Mouse (Mus musculus): Measurements from ENCODE around the gene Gm9733. TPM values are rescaled to one million over a fixed set of nuclear protein-coding genes. Genes with fewer than 3 reads are reported as not detected.

Gm9733 gene
- polyA plus RNA-seq, 1 experiment from 2014 or later: not detected

DNA sequence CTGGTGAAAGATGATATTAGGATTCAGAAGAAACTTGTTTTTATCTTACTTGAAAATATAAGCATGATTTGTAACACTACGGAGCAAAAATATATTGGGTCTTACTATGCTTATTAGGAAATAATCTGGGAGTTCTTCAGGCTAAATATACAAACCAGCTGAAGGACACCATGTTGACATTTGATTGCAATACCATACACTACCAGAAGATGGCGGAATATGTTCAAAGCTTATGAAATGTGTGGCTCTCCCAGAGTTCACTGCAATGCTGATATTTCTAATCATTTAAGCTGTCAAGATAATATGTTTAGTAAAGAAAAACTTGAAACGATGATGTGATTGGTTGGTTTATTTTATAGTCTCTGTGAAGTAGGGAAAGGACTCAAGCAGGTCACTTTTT lies 67.7 kb downstream of the Gm9733 start:
- Histone ChIP-seq H3K4me3 (ENCODE audit: low read length) (no peak overlapping the region), H3K27me3 (ENCODE audit: insufficient read depth, low read length) (no peaks in the 10 kb centered on the region), H3K4me2 (replicated peaks; ENCODE audit: low read depth, low read length) (no peak overlapping the region), H3K4me1 (ENCODE audit: insufficient read depth, low read length) (no peaks in the 10 kb centered on the region), H3K9me3 (ENCODE audit: low read length) (no peaks in the 10 kb centered on the region; the same call in 1 of the 2 replicates), H3K9ac (replicated peaks; ENCODE audit: low read length) (no peak overlapping the region), H3K27ac (ENCODE audit: low read length) (no peak overlapping the region), H3K36me3 (ENCODE audit: insufficient read depth, low read length) (no peaks in the 10 kb centered on the region)
- no peak for ATAC-seq (ENCODE audit: low FRiP score, low TSS enrichment)
- 10% methylated on average over 3 of the region's 3 CpGs for WGBS

DNA sequence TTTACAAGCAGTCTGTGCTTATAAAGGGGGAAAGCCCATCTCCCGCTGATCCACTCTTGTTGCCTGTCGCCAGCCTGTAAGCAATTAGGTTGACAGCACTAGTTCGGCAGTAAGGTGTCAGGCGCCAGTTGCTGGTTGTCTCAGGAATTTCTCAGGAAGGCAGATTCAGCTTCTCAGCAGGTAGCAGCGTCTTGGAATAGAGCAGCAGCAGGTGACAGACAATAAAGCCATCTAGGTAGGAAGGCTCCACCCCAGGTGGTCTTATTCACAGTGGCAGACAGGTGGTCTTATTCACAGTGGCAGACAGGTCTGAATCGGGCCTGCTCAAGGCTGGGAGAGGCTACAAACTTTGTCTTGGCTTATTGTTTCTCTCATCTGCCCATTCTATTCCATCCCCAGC lies 76.4 kb downstream of the Gm9733 start:
- 73% methylated on average over 6 of the region's 6 CpGs for WGBS
- no peaks in the 10 kb centered on the region for H3K4me1 ChIP-seq (ENCODE audit: insufficient read depth, low read length)
- ATAC-seq (ENCODE audit: low FRiP score, low TSS enrichment): no peak

More for the DNA sequence above, 76.4 kb downstream of the Gm9733 start:
- Histone ChIP-seq H3K9ac (replicated peaks; ENCODE audit: low read length) (no peak overlapping the region), H3K4me2 (replicated peaks; ENCODE audit: low read depth, low read length) (no peak overlapping the region), H3K27ac (ENCODE audit: low read length) (no peak overlapping the region), H3K9me3 (ENCODE audit: low read length) (no peaks in the 10 kb centered on the region), H3K36me3 (ENCODE audit: insufficient read depth, low read length) (no peaks in the 10 kb centered on the region), H3K4me3 (ENCODE audit: low read length) (no peak overlapping the region), H3K27me3 (ENCODE audit: insufficient read depth, low read length) (no peaks in the 10 kb centered on the region)

Other genes starting within 250 kb of the Gm9733 start
- 0.18 TPM in 1 of 2 replicates, not detected in the other for gene Sirpb1a, start 94.2 kb upstream of the Gm9733 start, polyA plus RNA-seq (2015; fragmentation: Nextera tagmentation; extraction: Ambion mirVana)
- not detected in 2 replicates for gene Sirpb1b, start 242.8 kb upstream of the Gm9733 start, polyA plus RNA-seq (2015; fragmentation: Nextera tagmentation; extraction: Ambion mirVana)

Measured in kidney, embryonic 16.5 days (tissue).